Mouse (Mus musculus) embryonic stem cell, embryonic (primary cell): ENCODE measurements around the gene Ddit4.

Experiments used
- CTCF ChIA-PET, 4 experiments: fragments of 300-600 bp in 2 of 4; fragments of 350-600 bp in 2 of 4; sonication (Branson Sonifier 250); formaldehyde crosslinking; loops; one replicate each; lab custom pipeline; 2022; ENCODE audit warnings: inconsistent platforms in 2 of 4; lab: Charles Lee
- POLR2A ChIA-PET, 4 experiments: fragments of 300-600 bp in 2 of 4; fragments of 350-600 bp in 2 of 4; sonication (Branson Sonifier 250); formaldehyde crosslinking; loops; one replicate each; lab custom pipeline; 2022; ENCODE audit warnings: antibody characterized with exemption in 4 of 4, inconsistent platforms in 1 of 4; lab: Charles Lee

The Ddit4 gene

DNA sequence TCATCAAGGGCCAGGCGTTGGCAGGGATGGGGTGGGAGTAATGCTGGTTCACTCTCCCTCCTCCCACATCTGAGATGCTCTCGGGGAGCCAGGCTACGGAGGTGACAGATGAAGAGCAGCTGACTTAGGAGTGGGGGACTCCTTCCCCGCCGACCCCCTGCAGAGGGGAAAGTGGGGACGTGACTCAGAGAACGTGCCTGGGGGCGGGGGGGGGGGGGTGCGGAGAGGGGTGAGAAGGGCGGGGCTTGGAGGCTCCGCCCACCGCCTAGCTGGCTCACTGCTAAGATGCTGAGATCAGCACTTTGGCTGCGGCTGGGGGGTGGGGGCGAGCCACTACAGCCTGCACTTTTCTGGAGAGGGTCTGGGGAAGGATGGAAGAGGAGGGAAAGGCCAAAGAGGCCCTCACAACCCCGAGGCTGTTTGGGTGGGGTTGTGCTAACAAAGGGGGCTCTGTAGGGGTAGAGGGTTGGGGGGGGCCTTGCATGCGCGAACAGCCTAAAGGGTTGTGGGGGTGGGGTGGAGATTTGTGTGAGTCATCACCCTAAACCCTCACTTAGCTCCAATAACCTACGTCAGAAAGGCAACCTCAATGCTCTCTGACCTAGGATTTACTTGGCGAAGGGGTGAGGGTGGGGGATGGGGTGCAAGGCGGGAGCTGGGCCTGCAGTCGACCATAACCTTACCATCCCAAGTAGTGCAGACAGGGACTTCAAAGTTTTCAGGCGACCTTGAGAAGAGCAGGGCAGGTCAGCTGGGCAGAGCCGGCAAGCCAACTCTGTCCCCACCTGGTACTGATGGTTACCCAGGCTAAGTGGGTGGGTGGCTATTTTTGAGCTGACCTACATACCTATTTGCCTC, 13.1 kb upstream of the Ddit4 start:
- ChIA-PET CTCF (interaction anchor here (0.6 to 2.3 kb wide), 17 partner anchors 9 to 708 kb away, joined by 3 to 11 read pairs (median 4); partner anchors contain the start of genes Anapc16 (in 1 of the 4) and Ascc1 (in 1 of the 4)), POLR2A (interaction anchor here (0.5 to 4.9 kb wide), 45 partner anchors 8 to 731 kb away, joined by 3 to 102 read pairs (median 5); partner anchors contain the start of genes Ddit4 (in 3 of the 4), Anapc16 (in 2 of the 4) and Ascc1 (in 2 of the 4))

DNA sequence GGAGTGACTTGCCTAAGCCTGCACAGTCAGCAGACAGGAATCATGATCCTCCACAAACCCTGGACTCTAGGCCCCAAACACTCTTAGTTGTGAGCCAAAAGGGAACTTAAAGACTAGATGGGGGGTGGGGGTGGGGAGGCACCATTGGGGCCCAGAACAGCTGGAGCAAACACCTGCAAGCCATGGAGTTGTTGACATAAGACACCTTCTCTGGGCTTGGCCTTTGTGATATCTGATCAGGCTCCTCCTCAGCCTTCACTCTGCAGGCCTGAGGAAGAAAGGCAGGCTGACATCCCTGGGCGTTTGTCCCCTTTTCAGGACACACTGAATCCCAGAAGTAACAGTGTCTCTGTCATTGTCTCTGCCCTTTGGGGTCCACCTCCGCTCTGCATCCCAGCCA, 12.0 kb upstream of the Ddit4 start:
- CTCF ChIA-PET: interaction anchor here in 2 of 4 experiments (1.5 to 2.3 kb wide), 3 partner anchors 10 to 281 kb away, joined by 4 to 10 read pairs (median 7); no protein-coding TSS in a partner anchor
- POLR2A ChIA-PET: interaction anchor here in 3 of 4 experiments (0.6 to 4.9 kb wide), 16 partner anchors 7 to 683 kb away, joined by 3 to 102 read pairs (median 8); partner anchors contain the start of gene Ddit4 (in 3 of the 3)

DNA sequence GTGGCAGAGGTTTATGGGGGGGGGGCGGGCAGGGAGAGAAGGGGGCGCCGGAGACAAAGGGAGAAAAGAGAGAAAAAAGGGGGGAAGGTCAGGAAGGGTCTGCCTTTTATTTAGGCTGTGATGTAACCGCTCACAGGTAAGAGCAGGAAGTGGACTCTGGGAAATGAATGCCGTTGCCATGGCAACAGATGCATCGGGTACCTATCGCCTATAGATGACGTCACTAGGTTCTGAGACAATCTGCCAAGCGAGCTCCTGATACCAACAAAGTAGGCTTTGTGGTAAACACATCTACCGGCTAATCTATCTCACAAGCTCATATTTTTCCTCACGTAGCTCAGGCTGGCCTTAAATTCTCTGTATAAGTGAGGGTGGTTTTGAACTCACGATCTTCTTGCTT, 7.9 kb upstream of the Ddit4 start:
- ChIA-PET POLR2A (interaction anchor here in 3 of 4 experiments (0.6 to 3.2 kb wide), 14 partner anchors 9 to 130 kb away, joined by 3 to 24 read pairs (median 6); partner anchors contain the start of genes Anapc16 (in 2 of the 3), Ascc1 (in 2 of the 3) and Ddit4 (in 1 of the 3)), CTCF (interaction anchor here in 3 of 4 experiments (0.6 to 2.6 kb wide), 5 partner anchors 9 to 107 kb away, joined by 3 to 9 read pairs (median 4); no protein-coding TSS in a partner anchor)

DNA sequence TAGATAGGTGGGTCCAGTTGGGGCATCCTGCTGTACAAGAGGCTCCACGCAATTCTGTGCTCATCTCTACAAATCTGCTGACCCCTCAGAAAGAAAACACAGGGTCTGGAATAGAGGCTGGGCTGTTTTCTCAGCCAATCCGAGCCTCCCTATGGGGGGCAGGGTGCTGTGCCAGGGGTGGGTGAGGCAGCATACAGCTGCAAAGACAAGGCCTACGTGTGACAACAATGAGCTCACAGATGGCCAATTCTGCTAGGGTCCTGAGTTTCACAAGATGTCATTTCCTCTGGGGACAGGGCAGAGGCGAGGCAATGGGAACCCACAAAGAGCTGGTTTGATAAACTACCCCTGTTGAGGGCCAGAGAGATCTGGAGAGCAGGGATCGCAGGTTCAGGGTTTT, 6.8 kb upstream of the Ddit4 start:
- ChIA-PET POLR2A (interaction anchor here in 3 of 4 experiments (0.6 to 3.2 kb wide), 42 partner anchors 8 to 635 kb away, joined by 3 to 24 read pairs (median 6); partner anchors contain the start of genes Anapc16 (in 3 of the 3), Ascc1 (in 3 of the 3), Ddit4 (in 1 of the 3) and P4ha1 (in 1 of the 3)), CTCF (interaction anchor here (0.6 to 3.4 kb wide), 11 partner anchors 8 to 599 kb away, joined by 3 to 14 read pairs (median 5); no protein-coding TSS in a partner anchor)

DNA sequence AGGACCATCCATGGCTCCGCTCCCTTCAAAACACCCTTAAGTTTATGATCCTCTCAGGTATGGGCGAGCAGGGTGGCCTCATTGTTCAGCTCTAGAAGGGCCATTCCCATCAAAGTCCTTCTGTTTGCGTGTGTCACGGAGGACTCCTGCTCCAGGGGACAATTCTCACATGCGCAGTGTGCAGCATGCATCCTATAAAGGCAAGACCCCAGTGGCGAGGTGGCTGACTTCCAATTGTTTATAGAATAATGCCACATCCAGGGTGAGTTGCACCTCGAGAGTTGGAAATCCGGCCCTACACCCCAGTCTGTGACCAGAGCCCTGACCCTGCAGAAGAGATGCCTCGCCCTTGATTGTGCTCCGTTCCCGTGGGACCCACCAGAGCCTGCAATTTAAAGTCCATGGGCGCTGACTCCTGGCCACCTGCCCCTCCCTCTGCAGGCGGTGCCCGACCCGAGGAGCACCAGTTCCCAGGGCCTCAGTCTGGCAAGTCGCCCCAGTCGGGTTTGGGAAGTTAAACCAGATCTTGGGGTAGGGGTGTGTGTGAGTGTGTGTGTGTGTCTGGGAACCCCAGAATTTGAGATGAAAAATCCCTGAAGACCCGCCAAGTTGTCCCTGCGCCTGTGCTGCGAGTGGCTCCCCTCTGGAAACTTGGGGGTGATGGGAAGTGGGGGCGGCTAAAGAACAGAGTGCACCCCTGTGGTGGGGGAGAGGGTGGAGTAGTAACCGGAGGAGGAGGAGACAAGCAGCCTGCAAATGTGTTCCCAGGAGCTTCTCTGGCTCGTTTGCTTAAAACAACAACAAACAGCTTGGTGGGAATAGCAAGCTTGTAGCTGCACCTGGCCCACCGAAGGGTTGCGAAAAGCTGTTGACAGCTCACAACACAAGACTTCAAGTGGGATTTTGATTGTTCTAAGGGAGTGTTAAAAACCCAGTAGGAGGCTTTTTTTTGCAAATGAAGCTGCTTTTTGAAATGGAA, 5.8 kb upstream of the Ddit4 start:
- ChIA-PET CTCF (interaction anchor here (0.6 to 3.4 kb wide), 14 partner anchors 8 to 600 kb away, joined by 3 to 14 read pairs (median 4); no protein-coding TSS in a partner anchor), POLR2A (interaction anchor here in 3 of 4 experiments (0.6 to 3.2 kb wide), 48 partner anchors 7 to 634 kb away, joined by 3 to 24 read pairs (median 4); partner anchors contain the start of genes Anapc16 (in 3 of the 3), Ascc1 (in 3 of the 3), Ddit4 (in 1 of the 3) and P4ha1 (in 1 of the 3))

DNA sequence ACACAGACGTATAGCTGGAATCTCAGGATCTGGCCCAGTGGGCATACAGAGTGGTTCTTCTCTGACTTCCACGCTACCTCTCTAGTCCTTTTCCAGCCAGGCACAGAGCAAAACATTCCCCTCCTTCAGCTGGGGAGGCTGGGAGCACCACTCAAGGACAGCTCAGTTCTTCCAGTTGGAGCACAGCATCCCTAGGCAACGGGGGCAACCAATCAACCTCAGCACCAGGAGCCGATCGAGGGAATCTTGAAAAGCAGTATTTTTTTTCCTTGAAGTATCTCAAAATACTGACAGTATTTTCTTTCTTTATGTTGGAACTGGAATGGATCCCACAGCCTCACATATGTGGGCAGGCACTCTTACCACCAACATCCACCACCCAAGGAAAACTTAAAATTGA, 5.0 kb upstream of the Ddit4 start:
- POLR2A ChIA-PET: interaction anchor here in 3 of 4 experiments (0.6 to 3.1 kb wide), 19 partner anchors 8 to 272 kb away, joined by 3 to 14 read pairs (median 3); partner anchors contain the start of genes Anapc16 (in 1 of the 3) and Ascc1 (in 1 of the 3)
- CTCF ChIA-PET: interaction anchor here in 3 of 4 experiments (0.6 to 3.4 kb wide), 5 partner anchors 9 to 290 kb away, joined by 3 to 14 read pairs (median 4); no protein-coding TSS in a partner anchor

DNA sequence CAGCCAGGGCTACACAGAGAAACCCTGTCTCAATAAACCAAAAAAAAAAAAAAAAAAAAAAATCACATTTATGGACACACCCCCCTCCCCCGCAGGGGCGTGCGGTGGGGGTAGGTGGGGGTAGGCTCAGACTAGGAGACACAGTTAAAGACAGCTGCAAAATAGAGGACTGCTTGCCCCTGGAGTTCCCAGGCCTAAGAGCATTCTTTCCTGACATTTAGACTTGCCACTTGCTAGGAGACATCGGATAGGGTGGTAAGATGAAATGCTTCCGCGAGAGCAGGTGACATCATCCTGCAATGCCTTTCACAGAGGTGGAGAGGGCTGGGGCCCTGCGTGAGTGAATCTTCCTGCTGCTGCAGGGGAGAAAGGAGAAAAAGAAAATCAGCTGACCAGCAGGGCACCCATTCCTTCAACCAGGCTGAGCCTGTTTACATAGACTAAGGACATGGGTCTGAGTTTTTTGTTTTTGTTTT, 2.0 kb upstream of the Ddit4 start:
- CTCF ChIA-PET: interaction anchor here in 1 of 4 experiments (0.6 kb wide), 1 partner anchor 149 kb away, joined by 3 read pairs; no protein-coding TSS in a partner anchor
- POLR2A ChIA-PET: interaction anchor here in 3 of 4 experiments (0.6 to 8.8 kb wide), 30 partner anchors 9 to 1404 kb away, joined by 3 to 145 read pairs (median 5); partner anchors contain the start of genes Anapc16 (in 3 of the 3) and Ascc1 (in 3 of the 3)

DNA sequence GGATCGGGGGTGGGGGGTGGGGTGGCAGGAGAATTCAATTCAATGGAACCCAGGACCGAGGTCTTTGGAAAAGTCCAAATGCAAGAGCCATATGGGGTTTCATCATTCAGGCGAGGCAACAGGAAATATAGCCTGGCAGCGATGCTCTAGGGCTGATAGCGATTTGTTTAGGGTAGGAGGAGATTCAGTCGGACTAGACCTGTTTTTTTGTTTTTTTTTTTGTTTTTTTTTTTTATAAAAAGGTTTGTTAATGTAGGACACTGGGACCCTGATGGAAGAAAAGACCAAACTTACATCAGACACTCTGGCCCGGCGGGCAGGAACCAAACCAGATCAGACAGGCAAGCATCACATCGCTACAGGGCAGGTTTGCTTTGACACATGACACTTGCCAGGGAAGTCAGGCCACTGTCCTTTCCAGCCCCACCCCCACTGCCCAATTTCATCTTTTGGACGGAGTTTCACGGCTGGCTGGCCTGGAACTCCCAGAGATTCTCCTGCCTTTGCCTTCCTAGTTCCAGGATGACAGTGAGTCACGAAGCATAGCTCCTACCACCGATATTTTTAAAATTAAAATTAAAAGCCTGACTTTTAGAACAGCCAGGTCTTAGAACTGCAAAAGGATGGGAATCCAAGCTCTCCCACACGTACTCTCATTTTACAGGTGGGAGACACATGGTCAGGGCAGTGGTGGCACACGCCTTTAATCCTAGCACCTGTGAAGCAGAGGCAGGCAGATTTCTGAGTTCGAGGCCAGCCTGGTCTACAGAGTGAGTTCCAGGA, 1.3 kb upstream of the Ddit4 start:
- POLR2A ChIA-PET: interaction anchor here in 3 of 4 experiments (0.7 to 8.8 kb wide), 28 partner anchors 9 to 1405 kb away, joined by 3 to 145 read pairs (median 5); partner anchors contain the start of genes Anapc16 (in 3 of the 3) and Ascc1 (in 3 of the 3)
- CTCF ChIA-PET: interaction anchor here in 2 of 4 experiments (0.6 kb wide), 2 partner anchors 81 to 150 kb away, joined by 3 to 10 read pairs; no protein-coding TSS in a partner anchor

DNA sequence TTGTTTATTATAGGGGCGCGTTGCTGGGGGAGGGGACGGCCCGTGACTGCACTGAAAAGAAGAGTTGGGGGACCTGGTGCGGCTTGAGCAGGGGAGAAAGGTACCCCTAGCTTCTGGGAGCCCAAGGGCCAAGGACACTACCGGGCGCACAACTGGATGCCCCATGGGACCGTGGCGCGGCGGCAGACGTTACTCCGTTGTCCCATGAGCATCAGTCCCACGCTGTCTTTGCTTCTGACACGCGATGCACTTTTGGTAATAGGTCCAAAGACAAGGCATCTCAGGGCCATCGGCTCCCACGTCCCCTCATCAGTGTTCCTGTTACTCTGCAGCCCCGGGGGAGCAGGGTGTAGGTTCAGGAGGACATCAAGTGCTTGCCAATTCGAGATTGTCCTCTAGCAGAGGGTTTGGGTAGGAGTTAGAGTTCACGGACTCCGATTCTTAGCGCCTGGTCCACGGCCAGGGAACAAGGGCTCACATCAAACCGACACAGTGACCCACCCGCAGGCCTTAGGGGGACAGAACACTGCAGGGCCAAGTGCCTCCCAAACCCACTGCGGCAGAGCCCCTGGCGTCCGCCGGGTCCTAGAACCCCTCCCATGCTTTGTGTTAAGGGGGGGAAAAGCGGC, 632 bp upstream of the Ddit4 start:
- ChIA-PET POLR2A (interaction anchor here in 3 of 4 experiments (0.5 to 8.8 kb wide), 58 partner anchors 9 to 629 kb away, joined by 3 to 145 read pairs (median 5); partner anchors contain the start of genes Anapc16 (in 3 of the 3) and Ascc1 (in 3 of the 3)), CTCF (interaction anchor here in 1 of 4 experiments (1.0 to 2.5 kb wide), 4 partner anchors 10 to 114 kb away, joined by 3 to 9 read pairs (median 4); no protein-coding TSS in a partner anchor)

DNA sequence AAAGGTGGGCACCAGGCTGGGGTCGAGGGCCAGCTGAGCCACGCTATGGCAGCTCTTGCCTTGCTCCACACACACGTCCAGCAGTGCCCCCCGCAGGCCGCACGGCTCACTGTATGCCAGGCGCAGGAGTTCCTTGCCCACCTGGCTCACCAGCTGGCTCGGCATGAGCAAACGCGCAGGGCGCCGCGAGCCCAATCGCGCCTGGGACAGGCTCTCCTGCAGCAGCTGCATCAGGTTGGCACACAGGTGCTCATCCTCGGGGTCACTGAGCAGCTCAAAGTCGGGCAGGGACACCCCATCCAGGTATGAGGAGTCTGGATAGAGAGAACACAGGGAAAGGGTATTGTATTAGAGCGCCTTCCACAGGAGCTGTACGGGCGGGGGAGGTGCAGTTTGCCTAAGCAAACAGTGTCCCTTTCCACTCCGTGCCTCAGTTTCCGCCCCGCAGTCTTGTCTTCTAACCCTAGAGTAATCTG, 880 bp downstream of the Ddit4 start:
- POLR2A ChIA-PET: interaction anchor here (0.6 to 8.8 kb wide), 78 partner anchors 8 to 1197 kb away, joined by 3 to 145 read pairs (median 5); partner anchors contain the start of genes Anapc16 (in 3 of the 4), Ascc1 (in 3 of the 4), Chst3 (in 1 of the 4) and P4ha1 (in 1 of the 4)

DNA sequence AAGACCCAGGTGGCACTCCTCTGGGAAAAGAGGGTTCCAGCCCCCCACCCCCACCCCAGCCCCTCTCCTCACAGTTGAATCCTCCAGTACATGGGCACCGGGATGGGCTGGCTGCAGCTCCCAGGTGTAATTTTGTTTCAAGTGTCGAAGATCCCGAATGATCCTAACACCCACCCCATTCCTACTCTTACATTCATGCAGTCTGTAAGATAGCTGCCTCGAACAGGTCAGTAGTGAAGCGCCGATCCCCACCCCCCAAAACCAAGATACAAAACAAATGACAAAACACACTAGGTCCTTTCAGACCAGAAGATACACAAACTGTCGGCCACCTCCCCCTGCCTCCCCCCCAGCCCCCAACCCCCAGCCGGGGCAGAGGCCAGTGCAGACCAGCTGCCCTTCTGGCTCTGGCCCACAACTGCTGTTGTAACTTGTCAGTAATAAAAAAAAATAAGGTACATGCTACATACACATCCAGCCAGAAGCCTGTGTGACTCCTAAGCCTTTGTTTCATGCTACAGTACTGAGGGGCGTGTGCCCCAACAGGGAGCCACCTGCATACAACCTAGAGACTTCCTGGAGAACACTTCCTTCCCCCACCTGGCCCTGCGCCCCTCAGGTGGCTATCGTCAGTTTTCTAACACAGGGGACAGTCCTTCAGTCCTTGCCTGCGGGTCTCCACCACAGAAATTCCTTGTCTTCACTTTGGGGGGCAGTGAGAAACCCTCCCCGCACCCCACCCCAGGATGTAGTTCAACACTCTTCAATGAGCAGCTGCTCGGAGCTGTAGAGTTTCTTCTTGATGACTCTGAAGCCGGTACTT, 1.6 kb downstream of the Ddit4 start:
- ChIA-PET POLR2A (interaction anchor here (0.5 to 8.8 kb wide), 75 partner anchors 7 to 1711 kb away, joined by 3 to 145 read pairs (median 5); partner anchors contain the start of genes Anapc16 (in 3 of the 4), Ascc1 (in 3 of the 4), Chst3 (in 1 of the 4) and P4ha1 (in 1 of the 4)), CTCF (interaction anchor here (0.5 to 2.5 kb wide), 18 partner anchors 7 to 402 kb away, joined by 3 to 15 read pairs (median 4); partner anchors contain the start of genes Anapc16 (in 1 of the 4) and Ascc1 (in 1 of the 4))

More for the DNA sequence above, 880 bp downstream of the Ddit4 start:
- CTCF ChIA-PET: interaction anchor here (0.5 to 2.5 kb wide), 19 partner anchors 8 to 403 kb away, joined by 3 to 15 read pairs (median 4); partner anchors contain the start of genes Anapc16 (in 1 of the 4) and Ascc1 (in 1 of the 4)

DNA sequence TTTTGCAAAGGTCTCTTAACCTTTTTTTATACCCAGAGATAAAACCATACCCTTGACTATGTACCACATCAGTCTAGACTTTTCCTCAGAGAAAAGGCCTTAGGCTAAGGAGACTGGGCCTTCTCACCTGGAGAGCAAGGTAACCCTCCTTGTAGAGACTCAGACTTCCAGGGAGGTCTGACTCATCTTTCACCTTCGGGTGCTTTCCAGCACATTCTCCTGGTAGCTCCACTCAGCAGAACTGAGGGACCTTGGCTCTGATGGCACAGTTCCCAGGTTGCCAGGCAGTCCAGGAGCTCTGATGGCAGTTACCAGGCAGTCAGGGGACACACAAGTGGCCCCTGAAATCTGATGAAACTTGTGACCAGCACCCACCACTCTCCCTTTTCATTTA, 2.4 kb downstream of the Ddit4 start:
- ChIA-PET POLR2A (interaction anchor here in 3 of 4 experiments (0.5 to 8.8 kb wide), 28 partner anchors 9 to 296 kb away, joined by 3 to 145 read pairs (median 7); partner anchors contain the start of genes Anapc16 (in 2 of the 3) and Ascc1 (in 2 of the 3)), CTCF (interaction anchor here in 1 of 4 experiments (0.7 to 1.3 kb wide), 2 partner anchors 9 to 20 kb away, joined by 3 read pairs; no protein-coding TSS in a partner anchor)
